Mouse (Mus musculus) liver, embryonic 15.5 days (tissue): ENCODE results near the gene Nxf3. TPM values are rescaled to one million over a fixed set of nuclear protein-coding genes. Genes with fewer than 3 reads are reported as not detected.
"Not testable (repeated sequence)": the region's sequence is repeated elsewhere in the genome, so short reads cannot be mapped to it uniquely, and the experiment has no call there.

Source experiments
- ATAC-seq: fragments of 200-750 bp; cut with Nextera tagmentation; 2 replicates; pipeline ENCODE4 v1.8.0; 2017; ENCODE audit warnings: moderate number of reproducible peaks, mild to moderate bottlenecking, moderate library complexity; ENCODE audit not compliant: insufficient read depth
- H3K27ac ChIP-seq: fragments of 300-500 bp; sonication (generic); replicated peaks from 2 replicates; pipeline ENCODE4 v1.5.1; 2015; ENCODE audit warnings: mild to moderate bottlenecking, inconsistent platforms
- H3K27me3 ChIP-seq: fragments of 300-500 bp; sonication (generic); 2 replicates; pipeline ENCODE4 v1.6.1; 2015; ENCODE audit warnings: mild to moderate bottlenecking, inconsistent platforms
- H3K36me3 ChIP-seq: fragments of 300-500 bp; sonication (generic); replicated peaks from 2 replicates; pipeline ENCODE4 v1.6.1; 2015; ENCODE audit warnings: moderate library complexity, mild to moderate bottlenecking, inconsistent platforms
- H3K4me1 ChIP-seq: fragments of 300-500 bp; sonication (generic); replicated peaks from 2 replicates; pipeline ENCODE4 v1.6.1; 2015; ENCODE audit warnings: inconsistent platforms
- H3K4me2 ChIP-seq: fragments of 300-500 bp; sonication (generic); 2 replicates; pipeline ENCODE4 v1.6.1; 2015; ENCODE audit warnings: moderate library complexity, mild to moderate bottlenecking, inconsistent platforms
- H3K4me3 ChIP-seq: fragments of 300-500 bp; sonication (generic); replicated peaks from 2 replicates; pipeline ENCODE4 v1.5.1; 2015; ENCODE audit warnings: mild to moderate bottlenecking, inconsistent platforms
- H3K9ac ChIP-seq: fragments of 300-500 bp; sonication (generic); 2 replicates; pipeline ENCODE4 v1.6.1; 2015; ENCODE audit warnings: moderate library complexity, mild to moderate bottlenecking, inconsistent platforms
- H3K9me3 ChIP-seq: fragments of 300-500 bp; sonication (generic); replicated peaks from 2 replicates; pipeline ENCODE4 v1.6.1; 2016; ENCODE audit warnings: inconsistent platforms
- WGBS: fragments of 180-500 bp; shearing (Covaris S2); methylation state at CpG from one replicate; pipeline ENCODE4 v1.1.7; 2015; ENCODE audit warnings: mixed read lengths; ENCODE audit not compliant: insufficient replicate concordance; 5-methylcytosine and 5-hydroxymethylcytosine counted together
- polyA plus RNA-seq: library from polyadenylated mRNA; unstranded; fragments of >200 nt; fragmentation: Nextera tagmentation; extraction: Ambion mirVana; gene quantifications from 2 replicates; pipeline ENCODE4 v1.2.1, GENCODE M21; 2015

Gene Nxf3
- polyA plus RNA-seq: 0.15 and 0.18 TPM in 2 replicates

GRCm38 (mm10) chrX:136085155-136085554 is at the start of gene Nxf3:
TSS of gene Nxf3 (minus strand) at chrX:136085255.
- Histone ChIP-seq H3K9me3 (no peaks in the 10 kb centered on the region), H3K4me1 (no peaks in the 10 kb centered on the region), H3K36me3 (no peaks in the 10 kb centered on the region), H3K27ac (no peak within 1 kb of the TSS), H3K4me2 (no peak within 1 kb of the TSS), H3K27me3 (no peaks in the 10 kb centered on the region), H3K9ac (no peak within 1 kb of the TSS), H3K4me3 (no peak within 1 kb of the TSS)
- ATAC-seq: no peak
- WGBS: 64% methylated on average over 9 of the region's 9 CpGs

- Histone ChIP-seq H3K4me1 (0 out of 2 replicates have a peak, but pooled peaks cover 3% of the 10 kb centered on the region), H3K4me2 (no peak overlapping the region), H3K9ac (no peak overlapping the region), H3K27ac (no peak overlapping the region), H3K4me3 (no peak overlapping the region), H3K36me3 (no peaks in the 10 kb centered on the region), H3K9me3 (no peaks in the 10 kb centered on the region), H3K27me3 (no peaks in the 10 kb centered on the region)
- ATAC-seq: peak; percentile 40
- WGBS: 12% methylated on average over 5 of the region's 5 CpGs
Measured at GRCm38 (mm10) chrX:136127744-136128064, 42.6 kb upstream of the Nxf3 start.

GRCm38 (mm10) chrX:136127038-136127743 is 42.1 kb upstream of the Nxf3 start:
- peak; percentile 44; the same call in 1 of the 2 replicates for ATAC-seq
- Histone ChIP-seq H3K9me3 (no peaks in the 10 kb centered on the region), H3K9ac (no peak overlapping the region), H3K4me2 (no peak overlapping the region; the same call in 1 of the 2 replicates), H3K36me3 (no peaks in the 10 kb centered on the region), H3K4me1 (0 out of 2 replicates have a peak, but pooled peaks cover 3% of the 10 kb centered on the region), H3K27me3 (no peaks in the 10 kb centered on the region), H3K27ac (no peak overlapping the region), H3K4me3 (no peak overlapping the region)
- 40% methylated on average over 8 of the region's 8 CpGs for WGBS

- no peak for ATAC-seq
- 17% methylated on average over 23 of the region's 23 CpGs for WGBS
- Histone ChIP-seq H3K9ac (no peak overlapping the region), H3K27ac (no peak overlapping the region), H3K27me3 (peaks cover 16% of the 10 kb centered on the region), H3K4me2 (peak overlapping the region; percentile 36), H3K4me1 (no peaks in the 10 kb centered on the region), H3K9me3 (no peaks in the 10 kb centered on the region), H3K4me3 (peak overlapping the region; percentile 5; the same call in 1 of the 2 replicates), H3K36me3 (no peaks in the 10 kb centered on the region)
Measured at GRCm38 (mm10) chrX:136115419-136115961, 30.4 kb upstream of the Nxf3 start.

GRCm38 (mm10) chrX:136115015-136115414 is 30.0 kb upstream of the Nxf3 start:
- H3K27ac ChIP-seq: no peak overlapping the region
- H3K4me2 ChIP-seq: no peak overlapping the region
- no peaks in the 10 kb centered on the region for H3K4me1 ChIP-seq
- H3K9me3 ChIP-seq: no peaks in the 10 kb centered on the region
- WGBS: 16% methylated on average over 4 of the region's 4 CpGs
- H3K4me3 ChIP-seq: no peak overlapping the region
- peaks cover 16% of the 10 kb centered on the region for H3K27me3 ChIP-seq
- ATAC-seq: no peak
- no peaks in the 10 kb centered on the region for H3K36me3 ChIP-seq
- no peak overlapping the region for H3K9ac ChIP-seq

GRCm38 (mm10) chrX:136107942-136108341 is 22.9 kb upstream of the Nxf3 start:
- H3K4me2 ChIP-seq: no peak overlapping the region
- no peak overlapping the region for H3K9ac ChIP-seq
- ATAC-seq: no peak
- H3K36me3 ChIP-seq: no peaks in the 10 kb centered on the region
- H3K4me3 ChIP-seq: no peak overlapping the region
- 31% methylated on average over 6 of the region's 6 CpGs for WGBS
- H3K9me3 ChIP-seq: no peaks in the 10 kb centered on the region
- no peaks in the 10 kb centered on the region; the same call in 1 of the 2 replicates for H3K27me3 ChIP-seq
- no peak overlapping the region for H3K27ac ChIP-seq
- no peaks in the 10 kb centered on the region for H3K4me1 ChIP-seq

- Histone ChIP-seq H3K4me3 (no peak overlapping the region), H3K27me3 (no peaks in the 10 kb centered on the region; the same call in 1 of the 2 replicates), H3K9me3 (no peaks in the 10 kb centered on the region), H3K36me3 (no peaks in the 10 kb centered on the region), H3K4me1 (no peaks in the 10 kb centered on the region), H3K27ac (no peak overlapping the region), H3K9ac (no peak overlapping the region), H3K4me2 (no peak overlapping the region)
- 57% methylated on average over 3 of the region's 3 CpGs for WGBS
- no peak for ATAC-seq
Measured at GRCm38 (mm10) chrX:136104724-136105088, 19.7 kb upstream of the Nxf3 start.

GRCm38 (mm10) chrX:136104046-136104723 is 19.1 kb upstream of the Nxf3 start:
- H3K27me3 ChIP-seq: no peaks in the 10 kb centered on the region; the same call in 1 of the 2 replicates
- WGBS: 53% methylated on average over 4 of the region's 4 CpGs
- no peak overlapping the region for H3K4me2 ChIP-seq
- H3K9ac ChIP-seq: no peak overlapping the region
- ATAC-seq: no peak
- no peaks in the 10 kb centered on the region for H3K9me3 ChIP-seq
- H3K36me3 ChIP-seq: no peaks in the 10 kb centered on the region
- no peak overlapping the region for H3K4me3 ChIP-seq
- no peaks in the 10 kb centered on the region for H3K4me1 ChIP-seq
- H3K27ac ChIP-seq: no peak overlapping the region

- Histone ChIP-seq H3K4me3 (no peak overlapping the region), H3K9me3 (no peaks in the 10 kb centered on the region), H3K27ac (no peak overlapping the region), H3K36me3 (no peaks in the 10 kb centered on the region), H3K4me1 (no peaks in the 10 kb centered on the region), H3K4me2 (no peak overlapping the region), H3K9ac (no peak overlapping the region), H3K27me3 (no peaks in the 10 kb centered on the region)
- WGBS: 42% methylated on average over 2 of the region's 2 CpGs
- no peak for ATAC-seq
Measured at GRCm38 (mm10) chrX:136094421-136094820, 9.4 kb upstream of the Nxf3 start.

GRCm38 (mm10) chrX:136092497-136093279 is 7.6 kb upstream of the Nxf3 start:
- ATAC-seq: peak; percentile 78

GRCm38 (mm10) chrX:136068020-136068419 is 17.0 kb downstream of the Nxf3 start, which contains the start of gene Bex2:
TSS of gene Bex2 (minus strand) at chrX:136068236.
- Histone ChIP-seq H3K4me2 (peak within 1 kb of the TSS; percentile 29), H3K4me3 (peak within 1 kb of the TSS; percentile 29)
- peak; percentile 90 for ATAC-seq
- not testable (repeated sequence) for H3K9me3 ChIP-seq, H3K27ac ChIP-seq, H3K27me3 ChIP-seq, H3K4me1 ChIP-seq, H3K9ac ChIP-seq, H3K36me3 ChIP-seq
- WGBS: 40% methylated on average over 2 of the region's 32 CpGs

More at GRCm38 (mm10) chrX:136092497-136093279, 7.6 kb upstream of the Nxf3 start:
- Histone ChIP-seq H3K36me3 (no peaks in the 10 kb centered on the region), H3K9ac (no peak overlapping the region), H3K27ac (no peak overlapping the region), H3K9me3 (no peaks in the 10 kb centered on the region), H3K4me1 (no peaks in the 10 kb centered on the region), H3K27me3 (no peaks in the 10 kb centered on the region), H3K4me2 (no peak overlapping the region), H3K4me3 (no peak overlapping the region)
- WGBS: 19% methylated on average over 2 of the region's 2 CpGs
